Mouse (Mus musculus) embryonic facial prominence, embryonic 14.5 days (tissue): ENCODE data around the gene Tbc1d4. TPM values are rescaled to one million over a fixed set of nuclear protein-coding genes. Genes with fewer than 3 reads are reported as not detected.
A peak's percentile ranks its signal among the peaks of the same experiment; 100 is the strongest.

Experiments
- ATAC-seq: fragments of 200-750 bp; cut with Nextera tagmentation; 2 replicates; pipeline ENCODE4 v1.8.0; 2017; ENCODE audit warnings: low read depth, moderate number of reproducible peaks, moderate TSS enrichment
- DNase-seq: peaks from one replicate; pipeline ENCODE4 v3.0.0-alpha.2; 2015; ENCODE audit warnings: low spot score
- H3K27ac ChIP-seq: fragments of 300-500 bp; sonication (generic); replicated peaks from 2 replicates; pipeline ENCODE4 v1.5.1; 2014; ENCODE audit warnings: low read depth, mild to moderate bottlenecking, low read length, moderate library complexity
- H3K27me3 ChIP-seq: fragments of 300-500 bp; sonication (generic); replicated peaks from 2 replicates; pipeline ENCODE4 v1.6.1; 2014; ENCODE audit warnings: low read length; ENCODE audit not compliant: control insufficient read depth, insufficient read depth
- H3K36me3 ChIP-seq: fragments of 300-500 bp; sonication (generic); 2 replicates; pipeline ENCODE4 v1.6.1; 2014; ENCODE audit warnings: low read length, mixed read lengths; ENCODE audit not compliant: control insufficient read depth, insufficient read depth
- H3K4me1 ChIP-seq: fragments of 300-500 bp; sonication (generic); 2 replicates; pipeline ENCODE4 v1.6.1; 2014; ENCODE audit warnings: antibody characterized with exemption, low read length; ENCODE audit not compliant: control insufficient read depth, insufficient read depth
- H3K4me2 ChIP-seq: fragments of 300-500 bp; sonication (generic); 2 replicates; pipeline ENCODE4 v1.6.1; 2014; ENCODE audit warnings: low read depth, mild to moderate bottlenecking, low read length, moderate library complexity, mixed read lengths
- H3K4me3 ChIP-seq: fragments of 300-500 bp; sonication (generic); 2 replicates; pipeline ENCODE4 v1.5.1; 2014; ENCODE audit warnings: low read depth, mild to moderate bottlenecking, low read length
- H3K9ac ChIP-seq: fragments of 300-500 bp; sonication (generic); 2 replicates; pipeline ENCODE4 v1.6.1; 2014; ENCODE audit warnings: low read depth, mild to moderate bottlenecking, low read length, moderate library complexity, mixed read lengths
- H3K9me3 ChIP-seq: fragments of 300-500 bp; sonication (generic); 2 replicates; pipeline ENCODE4 v1.6.1; 2016; ENCODE audit warnings: low read length; ENCODE audit not compliant: control insufficient read depth
- WGBS: fragments of 180-500 bp; shearing (Covaris S2); extraction: QIAGEN DNeasy Blood & Tissue Kit; methylation state at CpG from one replicate; pipeline ENCODE4 v1.1.7; 2014; 5-methylcytosine and 5-hydroxymethylcytosine counted together
- polyA plus RNA-seq: library from polyadenylated mRNA; unstranded; fragments of >200 nt; fragmentation: Nextera tagmentation; extraction: Ambion mirVana; gene quantifications from 2 replicates; pipeline ENCODE4 v1.2.1, GENCODE M21; 2014

The Tbc1d4 gene
- polyA plus RNA-seq, 1 experiment from 2014 or later: 17.3 TPM

DNA sequence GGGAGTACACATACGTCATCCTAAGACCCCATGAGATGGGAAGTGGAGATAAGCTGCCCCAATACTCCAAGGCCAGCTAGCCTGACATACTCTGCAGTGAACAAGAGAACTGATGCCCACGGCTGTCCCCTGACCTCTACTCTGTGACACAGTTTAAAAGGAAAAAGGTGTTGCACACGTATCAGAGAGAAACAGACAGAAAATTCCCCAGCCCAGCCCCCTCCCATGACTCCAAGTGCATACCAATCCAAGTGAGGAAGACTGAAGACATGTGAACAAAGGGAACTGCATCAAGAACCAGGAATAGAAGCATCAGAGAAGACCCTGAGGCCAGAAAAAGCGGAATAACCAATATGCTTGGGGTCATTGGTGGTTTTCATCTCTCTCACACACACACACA lies 93.7 kb downstream of the Tbc1d4 start:
- 73% methylated on average over 4 of the region's 4 CpGs for WGBS

DNA sequence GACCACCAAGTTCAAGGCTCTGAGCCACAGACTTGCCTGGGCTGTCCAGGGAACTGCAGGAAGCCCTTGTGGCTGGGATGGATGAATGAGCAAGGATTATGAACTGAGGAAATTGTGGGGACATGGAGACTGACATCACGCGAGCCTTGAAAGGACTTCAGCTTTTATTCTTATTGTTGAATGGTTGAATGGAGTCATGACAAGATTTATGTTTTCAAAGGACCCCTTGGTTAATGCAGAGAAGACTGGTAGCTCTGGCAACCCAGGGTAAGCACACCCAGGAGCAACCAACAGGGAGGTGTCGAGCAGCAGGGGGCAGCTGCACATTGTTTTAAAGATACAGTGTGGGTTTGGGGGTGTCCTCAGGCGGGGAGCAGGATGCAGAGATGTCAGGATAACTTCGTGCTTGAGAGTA lies 94.4 kb downstream of the Tbc1d4 start:
- H3K27ac ChIP-seq: no peak overlapping the region
- no peaks in the 10 kb centered on the region for H3K36me3 ChIP-seq
- H3K4me3 ChIP-seq: no peak overlapping the region
- no peaks in the 10 kb centered on the region for H3K27me3 ChIP-seq
- WGBS: 70% methylated on average over 5 of the region's 5 CpGs
- 0 out of 2 replicates have a peak, but pooled peaks cover 7% of the 10 kb centered on the region for H3K4me1 ChIP-seq
- no peak overlapping the region for H3K4me2 ChIP-seq
- no peak for DNase-seq
- no peaks in the 10 kb centered on the region for H3K9me3 ChIP-seq
- no peak overlapping the region for H3K9ac ChIP-seq
- no peak for ATAC-seq

More for the DNA sequence above, 93.7 kb downstream of the Tbc1d4 start:
- DNase-seq (no peak), ATAC-seq (no peak)
- Histone ChIP-seq H3K9me3 (no peaks in the 10 kb centered on the region), H3K27ac (no peak overlapping the region), H3K4me3 (no peak overlapping the region), H3K4me2 (no peak overlapping the region), H3K36me3 (no peaks in the 10 kb centered on the region), H3K27me3 (no peaks in the 10 kb centered on the region), H3K9ac (no peak overlapping the region), H3K4me1 (0 out of 2 replicates have a peak, but pooled peaks cover 4% of the 10 kb centered on the region)

DNA sequence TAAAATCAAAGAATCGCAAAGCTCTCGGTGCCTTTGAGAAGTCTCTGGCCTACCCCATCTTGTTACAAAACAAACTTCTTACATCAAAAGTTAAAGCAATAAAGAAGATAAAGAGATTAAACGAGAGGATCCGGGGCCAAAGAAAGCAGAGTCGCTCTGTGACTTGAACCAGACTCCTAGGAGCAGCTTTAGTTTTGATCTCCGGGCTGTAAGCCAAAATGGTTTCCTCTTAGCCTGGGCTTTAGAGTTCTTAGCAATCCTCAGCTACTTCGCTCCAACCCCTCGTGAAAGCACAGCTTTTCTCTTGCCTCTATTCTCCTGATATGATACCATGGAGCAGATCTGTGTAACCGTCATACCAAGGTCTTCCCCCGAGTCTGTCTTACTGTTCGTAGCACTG lies 95.8 kb downstream of the Tbc1d4 start:
- H3K4me3 ChIP-seq: no peak overlapping the region
- DNase-seq (peak; percentile 74), ATAC-seq (no peak)
- 0 out of 2 replicates have a peak, but pooled peaks cover 9% of the 10 kb centered on the region for H3K4me1 ChIP-seq
- no peaks in the 10 kb centered on the region for H3K9me3 ChIP-seq
- H3K27ac ChIP-seq: no peak overlapping the region
- no peaks in the 10 kb centered on the region for H3K36me3 ChIP-seq
- no peaks in the 10 kb centered on the region for H3K27me3 ChIP-seq
- no peak overlapping the region for H3K4me2 ChIP-seq
- 68% methylated on average over 11 of the region's 11 CpGs for WGBS
- H3K9ac ChIP-seq: no peak overlapping the region

DNA sequence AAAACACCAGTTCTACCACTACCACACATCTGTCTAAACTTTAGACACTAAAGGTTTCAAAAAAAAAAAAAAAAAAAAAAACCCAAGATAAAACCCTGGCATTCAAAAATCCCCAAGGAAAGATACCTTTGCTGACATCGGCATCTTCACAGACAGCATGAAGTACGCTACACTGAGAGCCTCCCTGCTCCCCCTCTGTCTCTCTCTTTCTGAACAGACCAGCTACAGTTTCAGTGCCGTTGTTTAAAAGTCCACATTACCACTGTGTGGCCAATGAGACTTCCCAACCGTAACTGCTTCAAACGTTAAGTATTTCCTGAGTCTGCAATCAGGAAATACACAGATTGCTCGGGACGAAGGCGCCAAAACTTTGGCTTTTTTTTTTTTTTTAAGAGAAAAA lies 97.6 kb downstream of the Tbc1d4 start:
- WGBS: 47% methylated on average over 8 of the region's 8 CpGs
- no peak for ATAC-seq

DNA sequence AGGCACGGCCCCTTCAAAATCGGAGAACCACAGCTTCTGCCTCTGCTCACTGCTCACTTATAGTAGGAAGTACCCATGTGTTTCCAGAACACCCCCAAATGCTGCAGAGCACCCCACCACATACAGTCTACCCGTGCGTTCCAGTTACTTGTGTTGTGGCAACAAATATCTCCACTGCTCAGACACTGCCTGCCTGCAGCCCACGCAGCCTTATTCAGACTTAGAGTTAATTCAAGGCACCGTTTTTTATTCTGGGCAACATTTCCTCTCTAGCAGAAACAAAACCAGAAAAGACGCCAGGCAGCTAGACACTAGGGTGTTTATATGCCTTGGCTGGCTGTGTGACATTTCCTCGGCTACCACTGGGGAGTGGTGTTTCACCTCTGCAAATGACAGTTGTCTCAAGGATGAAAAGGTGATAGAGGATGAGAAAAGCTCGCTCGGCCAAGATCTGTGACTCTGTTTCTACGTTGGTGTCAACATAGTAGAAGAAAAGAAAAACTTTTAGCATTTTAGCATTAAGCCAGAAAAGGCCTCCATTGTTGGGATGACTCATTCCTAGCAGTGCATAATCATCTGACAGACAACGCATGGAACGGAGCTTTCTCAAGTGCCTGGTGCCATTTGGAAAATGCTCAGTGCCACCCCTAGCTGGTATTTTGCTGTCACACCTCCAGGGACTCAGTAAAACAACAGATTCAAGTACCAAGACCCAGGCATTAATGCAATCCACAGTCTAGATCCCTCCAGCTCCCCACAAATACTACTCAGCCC lies 98.3 kb downstream of the Tbc1d4 start:
- Histone ChIP-seq H3K27ac (no peak overlapping the region), H3K9me3 (no peaks in the 10 kb centered on the region), H3K36me3 (no peaks in the 10 kb centered on the region), H3K4me1 (0 out of 2 replicates have a peak, but pooled peaks cover 13% of the 10 kb centered on the region), H3K9ac (no peak overlapping the region), H3K27me3 (no peaks in the 10 kb centered on the region), H3K4me3 (no peak overlapping the region), H3K4me2 (no peak overlapping the region)
- WGBS: 69% methylated on average over 13 of the region's 13 CpGs
- ATAC-seq (no peak), DNase-seq (peak; percentile 20)

More for the DNA sequence above, 97.6 kb downstream of the Tbc1d4 start:
- Histone ChIP-seq H3K27me3 (no peaks in the 10 kb centered on the region), H3K9ac (no peak overlapping the region), H3K9me3 (no peaks in the 10 kb centered on the region), H3K4me3 (no peak overlapping the region), H3K4me2 (no peak overlapping the region), H3K27ac (no peak overlapping the region), H3K36me3 (no peaks in the 10 kb centered on the region), H3K4me1 (0 out of 2 replicates have a peak, but pooled peaks cover 13% of the 10 kb centered on the region)
- DNase-seq: peak; percentile 26

DNA sequence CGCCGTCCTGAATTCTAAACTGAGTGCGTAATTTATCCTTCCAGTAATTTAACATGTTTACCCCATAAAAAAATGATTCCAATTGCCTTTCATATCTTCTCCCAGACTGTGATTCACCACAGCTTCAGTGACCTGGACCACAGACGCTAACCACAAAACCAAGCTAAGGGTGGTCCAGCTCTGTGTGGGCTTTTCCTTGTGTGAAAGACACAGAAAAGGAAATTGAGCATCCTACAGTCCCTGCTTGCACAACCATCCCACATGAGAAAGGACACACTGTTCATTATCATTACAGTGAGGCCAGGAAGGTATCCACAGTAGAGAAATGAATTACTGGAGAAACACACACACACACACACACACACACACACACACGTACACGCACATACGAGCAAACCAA lies 99.2 kb downstream of the Tbc1d4 start:
- Histone ChIP-seq H3K9me3 (no peaks in the 10 kb centered on the region), H3K4me2 (no peak overlapping the region), H3K4me3 (no peak overlapping the region), H3K36me3 (no peaks in the 10 kb centered on the region), H3K27me3 (no peaks in the 10 kb centered on the region), H3K27ac (no peak overlapping the region), H3K4me1 (0 out of 2 replicates have a peak, but pooled peaks cover 13% of the 10 kb centered on the region), H3K9ac (no peak overlapping the region)
- DNase-seq: peak; percentile 29
- peak; percentile 55; the same call in 1 of the 2 replicates for ATAC-seq
- 65% methylated on average over 7 of the region's 7 CpGs for WGBS

DNA sequence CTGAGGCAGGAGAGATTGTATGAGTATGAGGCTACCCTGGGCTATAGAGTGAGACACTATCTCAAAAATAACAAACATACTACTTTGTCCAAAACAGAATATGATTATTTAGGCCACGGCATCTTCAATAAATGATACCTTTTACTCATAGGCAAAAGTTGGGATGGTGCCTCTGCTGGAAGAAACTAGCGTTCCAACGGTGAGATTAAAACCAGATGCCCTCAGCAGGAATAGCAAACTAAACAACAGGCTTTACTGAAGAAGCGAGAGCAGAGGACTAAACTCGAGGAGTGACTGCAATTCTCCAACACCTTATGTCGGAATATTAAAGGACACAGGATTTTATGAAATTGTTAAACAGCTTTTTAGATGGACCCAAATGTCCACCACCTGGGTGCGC lies 101.0 kb downstream of the Tbc1d4 start:
- H3K4me3 ChIP-seq: no peak overlapping the region
- 0 out of 2 replicates have a peak, but pooled peaks cover 13% of the 10 kb centered on the region for H3K4me1 ChIP-seq
- no peak overlapping the region for H3K9ac ChIP-seq
- no peaks in the 10 kb centered on the region for H3K27me3 ChIP-seq
- H3K27ac ChIP-seq: no peak overlapping the region
- no peaks in the 10 kb centered on the region for H3K9me3 ChIP-seq
- no peaks in the 10 kb centered on the region for H3K36me3 ChIP-seq
- H3K4me2 ChIP-seq: no peak overlapping the region
- no peak for ATAC-seq
- peak; percentile 65 for DNase-seq
- 37% methylated on average over 7 of the region's 7 CpGs for whole genome bisulfite sequencing

DNA sequence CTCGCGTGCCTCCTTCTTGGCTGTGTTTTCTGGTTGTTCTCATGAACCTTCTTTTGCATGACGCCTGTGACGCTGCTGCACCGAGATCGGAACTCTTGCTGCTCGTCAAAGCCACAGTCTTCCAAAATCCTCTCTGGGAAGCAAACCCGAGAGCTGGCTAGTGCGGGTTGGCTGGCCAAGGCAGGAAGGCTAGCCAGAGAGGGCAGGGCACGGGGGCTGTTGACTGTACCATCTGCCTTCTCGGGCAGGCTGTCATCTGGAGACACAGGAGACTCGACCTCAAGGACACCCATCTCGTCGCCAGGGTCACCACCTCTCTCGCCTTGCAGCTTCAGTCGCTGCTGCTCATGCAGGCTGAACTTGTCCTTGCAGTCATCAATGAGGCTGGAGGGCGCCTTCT lies 101.8 kb downstream of the Tbc1d4 start:
- Histone ChIP-seq H3K36me3 (no peaks in the 10 kb centered on the region), H3K9me3 (no peaks in the 10 kb centered on the region), H3K4me1 (0 out of 2 replicates have a peak, but pooled peaks cover 13% of the 10 kb centered on the region), H3K4me2 (no peak overlapping the region), H3K27ac (no peak overlapping the region), H3K9ac (no peak overlapping the region), H3K4me3 (no peak overlapping the region), H3K27me3 (no peaks in the 10 kb centered on the region)
- DNase-seq (no peak), ATAC-seq (no peak)
- WGBS: 79% methylated on average over 16 of the region's 17 CpGs

DNA sequence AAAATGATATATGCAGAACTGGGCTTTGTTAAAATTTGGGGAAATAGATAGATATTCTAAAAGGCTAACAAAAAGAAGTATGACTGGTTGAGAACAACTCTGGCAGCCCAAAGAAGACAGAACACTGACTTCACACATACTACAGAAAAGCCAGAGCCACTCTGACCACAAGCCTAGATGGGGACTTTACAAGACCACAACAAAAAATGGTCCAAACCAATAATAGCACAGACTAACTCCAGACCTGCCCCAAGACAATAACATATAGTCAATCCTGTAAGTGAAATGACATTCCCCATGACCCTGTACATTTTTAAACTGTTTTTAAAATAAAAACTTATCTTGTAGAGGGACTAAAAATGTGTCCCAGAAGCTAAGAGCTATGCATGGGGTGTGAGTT lies 103.2 kb downstream of the Tbc1d4 start:
- no peak for ATAC-seq
- H3K27ac ChIP-seq: no peak overlapping the region

More for the DNA sequence above, 103.2 kb downstream of the Tbc1d4 start:
- no peaks in the 10 kb centered on the region for H3K27me3 ChIP-seq
- H3K9ac ChIP-seq: no peak overlapping the region
- DNase-seq: no peak
- no peak overlapping the region for H3K4me3 ChIP-seq
- H3K4me1 ChIP-seq: 0 out of 2 replicates have a peak, but pooled peaks cover 13% of the 10 kb centered on the region
- H3K36me3 ChIP-seq: no peaks in the 10 kb centered on the region
- no peaks in the 10 kb centered on the region for H3K9me3 ChIP-seq
- H3K4me2 ChIP-seq: no peak overlapping the region
